Mouse (Mus musculus) left cerebral cortex, postnatal 14 days (tissue): ENCODE measurements around the gene Metap2. TPM values are rescaled to one million over a fixed set of nuclear protein-coding genes. Genes with fewer than 3 reads are reported as not detected.
A peak's percentile ranks its signal among the peaks of the same experiment; 100 is the strongest.

Experiments
- DNase-seq, 2 experiments: peaks; one replicate each; pipeline ENCODE4 v3.0.0; 2021 to 2022; ENCODE audit warnings: low spot score in 2 of 2, mixed read lengths in 1 of 2
- intact Hi-C: fragments of 180-260 bp; cut with DNase I; formaldehyde crosslinking; loops from one replicate; pipeline ENCODE4 v1.15.1; 2025
- long read RNA-seq, 2 experiments: library from polyadenylated mRNA; stranded (forward); transcript quantifications; one replicate each; pipeline ENCODE4 v2.0.0; 2021
- total RNA-seq, 2 experiments: library from RNA; stranded (reverse); gene quantifications; 2 replicates each; pipeline ENCODE4 v1.2.3; 2021

The Metap2 gene
- 100 to 1,000 TPM; 120 to 124 TPM for total RNA-seq
- long read RNA-seq, experiment 1, full-length matches to known transcripts = 150 of 171 reads
- long read RNA-seq, experiment 1, partial matches to known transcripts = 5 of 171 reads
- long read RNA-seq, experiment 1, other reads (novel, unspliced or antisense) = 16 of 171 reads
- long read RNA-seq, experiment 2, full-length matches to known transcripts = 111 of 131 reads
- long read RNA-seq, experiment 2, partial matches to known transcripts = 5 of 131 reads
- long read RNA-seq, experiment 2, other reads (novel, unspliced or antisense) = 15 of 131 reads

- no peak for DNase-seq
- intact Hi-C loops = no loop called here
Measured at GRCm38 (mm10) chr10:93897043-93897646, at the start of gene Metap2. TSS of gene Metap2 (minus strand) at chr10:93897093.

GRCm38 (mm10) chr10:93945843-93946499, 49.1 kb upstream of the Metap2 start:
- intact Hi-C loops = loop anchor here (5.0 kb wide), 1 partner anchor 171 kb away; no protein-coding TSS in a partner anchor
- no peak for DNase-seq

GRCm38 (mm10) chr10:93945364-93945763, 48.5 kb upstream of the Metap2 start:
- peak; percentile 30 to 45 for DNase-seq
- intact Hi-C loops = loop anchor here (5.0 kb wide), 1 partner anchor 172 kb away; no protein-coding TSS in a partner anchor

- intact Hi-C loops = no loop called here
- DNase-seq = no peak
Measured at GRCm38 (mm10) chr10:93944241-93944640, 47.3 kb upstream of the Metap2 start.

GRCm38 (mm10) chr10:93940279-93940678, 43.4 kb upstream of the Metap2 start:
- intact Hi-C loops = no loop called here
- DNase-seq = no peak

GRCm38 (mm10) chr10:93939676-93940075, 42.8 kb upstream of the Metap2 start:
- intact Hi-C loops = no loop called here
- DNase-seq = no peak

GRCm38 (mm10) chr10:93938844-93939271, 42.0 kb upstream of the Metap2 start:
- intact Hi-C loops = no loop called here
- no peak for DNase-seq

- intact Hi-C loops = no loop called here
- DNase-seq = peak in 1 of 2 experiments; percentile 26
Measured at GRCm38 (mm10) chr10:93933980-93934379, 37.1 kb upstream of the Metap2 start.

GRCm38 (mm10) chr10:93932861-93933260, 36.0 kb upstream of the Metap2 start:
- no peak for DNase-seq
- intact Hi-C loops = no loop called here

- no peak for DNase-seq
- intact Hi-C loops = no loop called here
Measured at GRCm38 (mm10) chr10:93932020-93932419, 35.1 kb upstream of the Metap2 start.

GRCm38 (mm10) chr10:93931431-93931830, 34.5 kb upstream of the Metap2 start:
- intact Hi-C loops = no loop called here
- DNase-seq = peak in 1 of 2 experiments; percentile 9

- intact Hi-C loops = no loop called here
Measured at GRCm38 (mm10) chr10:93930236-93930824, 33.4 kb upstream of the Metap2 start.

GRCm38 (mm10) chr10:93924666-93925065, 27.8 kb upstream of the Metap2 start:
- intact Hi-C loops = no loop called here
- DNase-seq = no peak

More at GRCm38 (mm10) chr10:93930236-93930824, 33.4 kb upstream of the Metap2 start:
- no peak for DNase-seq

GRCm38 (mm10) chr10:93921160-93921559, 24.3 kb upstream of the Metap2 start:
- intact Hi-C loops = no loop called here
- DNase-seq = no peak

- DNase-seq = peak; percentile 26 to 46
Measured at GRCm38 (mm10) chr10:93919227-93919626, 22.3 kb upstream of the Metap2 start.

GRCm38 (mm10) chr10:93918701-93919100, 21.8 kb upstream of the Metap2 start:
- intact Hi-C loops = no loop called here
- no peak for DNase-seq

More at GRCm38 (mm10) chr10:93919227-93919626, 22.3 kb upstream of the Metap2 start:
- intact Hi-C loops = no loop called here

GRCm38 (mm10) chr10:93918087-93918486, 21.2 kb upstream of the Metap2 start:
- intact Hi-C loops = no loop called here
- no peak for DNase-seq

GRCm38 (mm10) chr10:93916778-93917177, 19.9 kb upstream of the Metap2 start:
- intact Hi-C loops = no loop called here
- DNase-seq = no peak

GRCm38 (mm10) chr10:93915531-93916275, 18.8 kb upstream of the Metap2 start:
- intact Hi-C loops = no loop called here
- no peak for DNase-seq
